Mouse (Mus musculus) midbrain, embryonic 10.5 days (tissue): Measurements from ENCODE around the gene Zkscan7. TPM values are rescaled to one million over a fixed set of nuclear protein-coding genes. Genes with fewer than 3 reads are reported as not detected.
"Not testable (repeated sequence)": the region's sequence is repeated elsewhere in the genome, so short reads cannot be mapped to it uniquely, and the experiment has no call there.

Experiments
- DNase-seq: peaks from one replicate; pipeline ENCODE4 v3.0.0-alpha.2; 2017; ENCODE audit warnings: low spot score
- H3K27ac ChIP-seq: fragments of 300-500 bp; sonication (generic); replicated peaks from 2 replicates; pipeline ENCODE4 v1.5.1; 2016; ENCODE audit warnings: mild to moderate bottlenecking
- H3K27me3 ChIP-seq: fragments of 300-500 bp; sonication (generic); 2 replicates; pipeline ENCODE4 v1.6.1; 2016; ENCODE audit warnings: low read depth, mild to moderate bottlenecking; ENCODE audit not compliant: poor library complexity, severe bottlenecking
- H3K36me3 ChIP-seq: fragments of 300-500 bp; sonication (generic); 2 replicates; pipeline ENCODE4 v1.6.1; 2016; ENCODE audit warnings: mild to moderate bottlenecking, moderate library complexity
- H3K4me1 ChIP-seq: fragments of 300-500 bp; sonication (generic); 2 replicates; pipeline ENCODE4 v1.6.1; 2016
- H3K4me3 ChIP-seq: fragments of 300-500 bp; sonication (generic); 2 replicates; pipeline ENCODE4 v1.5.1; 2016; ENCODE audit warnings: mild to moderate bottlenecking, moderate library complexity
- H3K9me3 ChIP-seq: fragments of 300-500 bp; sonication (generic); replicated peaks from 2 replicates; pipeline ENCODE4 v1.6.1; 2016; ENCODE audit warnings: mild to moderate bottlenecking
- WGBS: fragments of 180-500 bp; shearing (Covaris S2); methylation state at CpG from one replicate; pipeline ENCODE4 v1.1.7; 2016; 5-methylcytosine and 5-hydroxymethylcytosine counted together
- polyA plus RNA-seq: library from polyadenylated mRNA; unstranded; fragments of >200 nt; fragmentation: Nextera tagmentation; extraction: Ambion mirVana; gene quantifications from 2 replicates; pipeline ENCODE4 v1.2.1, GENCODE M21; 2016

The Zkscan7 gene
- 3.6 and 4.6 TPM in 2 replicates for polyA plus RNA-seq

GRCm38 (mm10) chr9:122885385-122885784 lies at the start of gene Zkscan7:
TSS of gene Zkscan7 (plus strand) at chr9:122885685.
- H3K4me3 ChIP-seq: peak within 1 kb of the TSS; percentile 87
- no peaks in the 10 kb centered on the region; the same call in 1 of the 2 replicates for H3K27me3 ChIP-seq
- 0 out of 2 replicates have a peak, but pooled peaks cover 6% of the 10 kb centered on the region for H3K36me3 ChIP-seq
- WGBS: 88% methylated on average over 3 of the region's 3 CpGs
- H3K27ac ChIP-seq: peak within 1 kb of the TSS; percentile 86; the same call in 1 of the 2 replicates
- peaks cover 17% of the 10 kb centered on the region for H3K4me1 ChIP-seq
- no peak for DNase-seq
- no peaks in the 10 kb centered on the region for H3K9me3 ChIP-seq

- no peaks in the 10 kb centered on the region for H3K9me3 ChIP-seq
- no peaks in the 10 kb centered on the region for H3K4me1 ChIP-seq
- DNase-seq: no peak
- no peak overlapping the region for H3K4me3 ChIP-seq
- no peaks in the 10 kb centered on the region for H3K27me3 ChIP-seq
- 91% methylated on average over 9 of the region's 9 CpGs for WGBS
- no peak overlapping the region for H3K27ac ChIP-seq
- peaks cover 8% of the 10 kb centered on the region for H3K36me3 ChIP-seq
Observed at GRCm38 (mm10) chr9:122836126-122836525, 49.4 kb upstream of the Zkscan7 start.

- no peak overlapping the region for H3K4me3 ChIP-seq
- no peaks in the 10 kb centered on the region for H3K4me1 ChIP-seq
- H3K36me3 ChIP-seq: peaks cover 8% of the 10 kb centered on the region
- H3K9me3 ChIP-seq: no peaks in the 10 kb centered on the region
- no peak overlapping the region for H3K27ac ChIP-seq
- no peak for DNase-seq
- WGBS: 86% methylated on average over 6 of the region's 6 CpGs
- H3K27me3 ChIP-seq: no peaks in the 10 kb centered on the region
Observed at GRCm38 (mm10) chr9:122836790-122837189, 48.7 kb upstream of the Zkscan7 start.

- Histone ChIP-seq H3K36me3 (peaks cover 8% of the 10 kb centered on the region), H3K9me3 (no peaks in the 10 kb centered on the region), H3K27me3 (no peaks in the 10 kb centered on the region), H3K4me1 (no peaks in the 10 kb centered on the region), H3K4me3 (no peak overlapping the region), H3K27ac (no peak overlapping the region)
- DNase-seq: no peak
- WGBS: 85% methylated on average over 4 of the region's 4 CpGs
Observed at GRCm38 (mm10) chr9:122837216-122837615, 48.3 kb upstream of the Zkscan7 start.

DNA sequence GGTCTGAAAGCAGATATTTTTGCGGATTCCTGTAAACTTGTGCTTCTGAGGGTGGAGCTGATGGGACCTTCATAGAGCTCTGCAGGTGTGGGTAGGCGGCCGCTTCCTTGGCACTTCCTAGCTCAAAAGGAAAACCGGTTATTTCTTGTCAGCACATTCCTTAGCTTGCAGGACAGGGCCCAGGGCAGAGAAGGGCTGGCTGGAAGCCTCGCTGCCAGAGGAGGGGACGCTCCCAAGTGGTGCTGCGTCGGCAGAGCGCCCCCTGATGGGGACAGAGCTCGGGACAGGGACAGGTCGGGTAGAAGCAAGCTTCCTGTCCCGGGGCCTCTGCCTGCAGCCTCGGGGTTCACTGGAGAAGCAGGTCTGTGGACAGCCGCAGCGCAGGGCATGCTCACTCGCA lies 47.8 kb upstream of the Zkscan7 start:
- Histone ChIP-seq H3K27me3 (no peaks in the 10 kb centered on the region), H3K36me3 (peaks cover 8% of the 10 kb centered on the region), H3K4me3 (no peak overlapping the region), H3K27ac (no peak overlapping the region), H3K9me3 (no peaks in the 10 kb centered on the region), H3K4me1 (no peaks in the 10 kb centered on the region)
- 26% methylated on average over 16 of the region's 16 CpGs for WGBS
- DNase-seq: peak; percentile 32

- no peaks in the 10 kb centered on the region for H3K27me3 ChIP-seq
- 91% methylated on average over 3 of the region's 3 CpGs for WGBS
- H3K9me3 ChIP-seq: peaks cover 6% of the 10 kb centered on the region; the same call in 1 of the 2 replicates
- H3K4me3 ChIP-seq: no peak within 1 kb of the TSS
- H3K4me1 ChIP-seq: no peaks in the 10 kb centered on the region
- no peak for DNase-seq
- peaks cover 6% of the 10 kb centered on the region for H3K36me3 ChIP-seq
- H3K27ac ChIP-seq: no peak within 1 kb of the TSS
Observed at GRCm38 (mm10) chr9:122843760-122844159, 41.7 kb upstream of the Zkscan7 start, which contains the start of gene Gm35549. TSS of gene Gm35549 (minus strand) at chr9:122844035.

DNA sequence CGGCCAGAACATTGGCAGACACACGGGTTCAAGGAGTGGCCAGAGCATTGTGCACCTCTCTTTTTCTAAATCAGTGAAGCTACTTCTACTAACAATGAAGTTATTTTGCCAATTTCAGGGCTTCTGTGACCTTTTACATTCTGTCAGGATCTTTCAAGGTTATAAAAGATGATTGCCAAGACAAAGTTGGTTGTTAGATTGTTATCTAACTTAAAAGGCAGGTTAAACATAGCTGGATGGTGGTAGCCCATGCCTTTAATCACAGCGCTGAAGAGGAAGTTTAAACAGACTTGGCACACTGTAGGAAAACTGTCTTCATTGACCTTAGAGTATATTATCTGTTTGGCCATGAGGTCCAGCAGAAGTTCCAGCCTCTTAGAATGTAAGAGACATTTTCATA lies 39.9 kb upstream of the Zkscan7 start:
- no peak for DNase-seq
- Histone ChIP-seq H3K27me3 (no peaks in the 10 kb centered on the region), H3K27ac (no peak overlapping the region), H3K36me3 (peaks cover 25% of the 10 kb centered on the region), H3K4me1 (no peaks in the 10 kb centered on the region), H3K4me3 (no peak overlapping the region), H3K9me3 (peaks cover 6% of the 10 kb centered on the region; the same call in 1 of the 2 replicates)
- WGBS: 88% methylated on average over 3 of the region's 3 CpGs

DNA sequence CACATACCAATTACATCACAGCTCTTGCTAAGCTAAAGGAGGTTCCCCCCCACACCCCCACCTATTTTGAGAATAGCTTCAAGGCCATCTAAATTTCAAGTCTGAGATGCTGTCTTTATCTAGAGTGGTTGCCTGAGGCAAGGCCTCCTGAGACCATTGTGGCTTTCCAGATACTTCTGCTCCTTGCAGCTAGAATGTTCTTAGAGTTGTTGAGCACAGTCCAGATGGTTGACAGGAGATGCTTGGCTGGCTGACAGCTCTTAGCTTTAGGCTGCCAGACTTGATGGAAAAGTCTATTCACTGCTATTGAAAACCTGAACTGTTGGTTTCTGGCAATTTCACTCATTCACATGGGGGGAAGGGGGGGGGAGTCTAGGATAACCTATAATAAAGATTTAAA lies 39.3 kb upstream of the Zkscan7 start:
- Histone ChIP-seq H3K4me1 (no peaks in the 10 kb centered on the region), H3K27me3 (no peaks in the 10 kb centered on the region), H3K27ac (no peak overlapping the region), H3K36me3 (peaks cover 30% of the 10 kb centered on the region), H3K9me3 (peaks cover 6% of the 10 kb centered on the region; the same call in 1 of the 2 replicates), H3K4me3 (no peak overlapping the region)
- DNase-seq: no peak

DNA sequence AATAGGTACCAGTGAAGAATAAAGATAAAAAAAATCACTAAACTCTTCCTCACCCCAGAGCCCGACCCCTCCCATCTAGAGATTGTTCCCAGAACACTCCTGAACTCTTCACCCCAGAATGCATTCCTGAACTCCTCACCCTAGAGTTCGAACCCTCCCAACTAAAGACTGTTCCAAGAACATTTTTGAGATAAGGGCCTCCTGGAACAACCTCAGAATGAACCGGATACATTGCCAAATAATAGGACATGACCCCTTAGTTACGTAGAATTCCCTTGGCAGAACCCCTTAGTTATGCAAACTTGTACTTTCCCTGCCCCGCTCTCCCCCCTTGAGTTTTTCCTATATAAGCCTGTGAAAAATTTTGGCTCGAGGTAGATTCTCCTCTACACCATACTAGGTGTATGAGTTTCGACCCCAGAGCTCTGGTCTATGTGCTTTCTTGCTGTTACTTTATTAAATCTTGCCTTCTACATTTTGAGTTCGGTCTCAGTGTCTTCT lies 37.6 kb upstream of the Zkscan7 start:
- 93% methylated on average over 8 of the region's 8 CpGs for WGBS
- H3K4me3 ChIP-seq, H3K4me1 ChIP-seq, H3K27me3 ChIP-seq, DNase-seq, H3K27ac ChIP-seq: not testable (repeated sequence)
- peaks cover 13% of the 10 kb centered on the region; the same call in 1 of the 2 replicates for H3K9me3 ChIP-seq
- peaks cover 47% of the 10 kb centered on the region for H3K36me3 ChIP-seq

GRCm38 (mm10) chr9:122854526-122854925 lies 31.0 kb upstream of the Zkscan7 start:
- Histone ChIP-seq H3K4me1 (no peaks in the 10 kb centered on the region), H3K9me3 (peaks cover 21% of the 10 kb centered on the region), H3K27me3 (no peaks in the 10 kb centered on the region), H3K4me3 (no peak overlapping the region), H3K27ac (no peak overlapping the region), H3K36me3 (peaks cover 98% of the 10 kb centered on the region)
- WGBS: 96% methylated on average over 7 of the region's 7 CpGs
- no peak for DNase-seq

DNA sequence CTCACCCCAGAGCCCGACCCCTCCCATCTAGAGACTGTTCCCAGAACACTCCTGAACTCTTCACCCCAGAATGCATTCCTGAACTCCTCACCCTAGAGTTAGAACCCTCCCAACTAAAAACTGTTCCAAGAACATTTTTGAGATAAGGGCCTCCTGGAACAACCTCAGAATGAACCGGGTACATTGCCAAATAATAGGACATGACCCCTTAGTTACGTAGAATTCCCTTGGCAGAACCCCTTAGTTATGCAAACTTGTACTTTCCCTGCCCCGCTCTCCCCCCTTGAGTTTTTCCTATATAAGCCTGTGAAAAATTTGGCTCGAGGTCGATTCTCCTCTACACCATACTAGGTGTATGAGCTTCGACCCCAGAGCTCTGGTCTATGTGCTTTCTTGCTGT lies 30.3 kb upstream of the Zkscan7 start:
- not testable (repeated sequence) for H3K4me3 ChIP-seq, H3K27ac ChIP-seq, DNase-seq, H3K4me1 ChIP-seq, H3K27me3 ChIP-seq
- Histone ChIP-seq H3K36me3 (peaks cover 98% of the 10 kb centered on the region), H3K9me3 (peaks cover 27% of the 10 kb centered on the region)
- 98% methylated on average over 3 of the region's 7 CpGs for WGBS

DNA sequence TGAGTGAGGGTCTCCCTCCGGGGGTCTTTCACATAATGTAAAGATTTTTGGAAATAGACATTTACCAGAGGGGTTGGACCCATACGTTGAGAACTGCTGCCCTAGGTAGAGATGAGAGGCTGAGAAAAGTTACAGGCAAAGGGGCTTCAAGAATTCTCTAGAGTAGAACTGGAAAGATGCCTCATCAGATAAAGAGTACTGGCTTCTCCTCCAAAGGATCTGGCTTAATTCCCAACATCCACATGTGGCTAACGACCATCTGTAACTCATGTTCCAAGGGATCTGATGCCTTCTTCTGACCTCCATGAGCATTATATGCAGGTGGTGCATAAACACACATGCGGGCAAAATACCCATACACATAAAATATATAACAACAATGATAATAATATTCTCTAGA lies 29.9 kb upstream of the Zkscan7 start:
- Histone ChIP-seq H3K9me3 (peaks cover 32% of the 10 kb centered on the region), H3K4me3 (no peak overlapping the region), H3K4me1 (no peaks in the 10 kb centered on the region), H3K27ac (no peak overlapping the region), H3K27me3 (no peaks in the 10 kb centered on the region), H3K36me3 (peaks cover 98% of the 10 kb centered on the region)
- DNase-seq: no peak
- 98% methylated on average over 4 of the region's 4 CpGs for WGBS

DNA sequence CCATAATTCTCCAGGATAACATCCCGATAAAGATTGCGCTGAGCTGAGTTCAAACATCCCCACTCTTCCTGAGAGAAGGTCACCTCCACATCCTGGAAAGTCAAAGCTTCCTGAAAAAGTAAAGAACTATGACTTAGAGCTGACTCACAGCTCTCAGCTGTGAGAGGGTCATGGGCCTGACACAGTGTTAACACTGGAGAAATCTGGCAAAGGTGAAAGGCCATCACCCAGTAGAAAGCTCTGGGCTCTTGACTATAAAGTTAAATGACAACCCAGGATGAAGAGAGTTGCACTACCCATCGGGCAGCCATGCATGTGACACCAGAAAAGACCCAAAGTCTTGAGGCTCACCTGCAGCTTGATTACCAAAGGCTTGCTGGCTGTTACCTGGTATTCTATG lies 28.8 kb upstream of the Zkscan7 start:
- Histone ChIP-seq H3K9me3 (peaks cover 42% of the 10 kb centered on the region), H3K4me1 (no peaks in the 10 kb centered on the region), H3K36me3 (peaks cover 98% of the 10 kb centered on the region), H3K4me3 (no peak overlapping the region), H3K27ac (no peak overlapping the region), H3K27me3 (no peaks in the 10 kb centered on the region)
- 97% methylated on average over 3 of the region's 3 CpGs for WGBS
- no peak for DNase-seq

GRCm38 (mm10) chr9:122860752-122861151 lies 24.7 kb upstream of the Zkscan7 start:
- Histone ChIP-seq H3K27ac (no peak overlapping the region), H3K9me3 (peaks cover 39% of the 10 kb centered on the region), H3K27me3 (no peaks in the 10 kb centered on the region), H3K4me1 (peaks cover 16% of the 10 kb centered on the region), H3K4me3 (no peak overlapping the region), H3K36me3 (peaks cover 81% of the 10 kb centered on the region)
- no peak for DNase-seq
